Mouse (Mus musculus) layer of hippocampus, postnatal 25 days (tissue): ENCODE results near the gene Ttc39b. TPM values are rescaled to one million over a fixed set of nuclear protein-coding genes. Genes with fewer than 3 reads are reported as not detected.

Source experiments
- DNase-seq, 2 experiments: peaks; one replicate each; pipeline ENCODE4 v3.0.0; 2022; ENCODE audit warnings: mixed read lengths in 2 of 2, low spot score in 1 of 2; ENCODE audit errors: extremely low spot score in 1 of 2
- total RNA-seq, 2 experiments: library from RNA; stranded (reverse); gene quantifications; 2 replicates each; pipeline ENCODE4 v1.2.3; 2021

Ttc39b gene
- total RNA-seq, 2 experiments from 2014 or later, result 33.6 to 35.9 TPM

- no peak for DNase-seq
These were observed 117.6 kb downstream of the Ttc39b start for GRCm38 (mm10) chr4:83206416-83206802.

GRCm38 (mm10) chr4:83199391-83199790, 124.7 kb downstream of the Ttc39b start:
- DNase-seq, result no peak

- no peak for DNase-seq
These were observed 125.9 kb downstream of the Ttc39b start for GRCm38 (mm10) chr4:83198123-83198522.

- DNase-seq, result no peak
These were observed 134.3 kb downstream of the Ttc39b start for GRCm38 (mm10) chr4:83189736-83190135.

- DNase-seq, result no peak
These were observed 136.7 kb downstream of the Ttc39b start for GRCm38 (mm10) chr4:83187324-83187723.

GRCm38 (mm10) chr4:83186448-83186847, 137.6 kb downstream of the Ttc39b start:
- no peak for DNase-seq

GRCm38 (mm10) chr4:83183288-83183930, 140.6 kb downstream of the Ttc39b start:
- DNase-seq, result peak; percentile 48 to 69

GRCm38 (mm10) chr4:83182178-83183068, 141.6 kb downstream of the Ttc39b start:
- no peak for DNase-seq

- DNase-seq, result no peak
These were observed 146.6 kb downstream of the Ttc39b start for GRCm38 (mm10) chr4:83177471-83177870.

GRCm38 (mm10) chr4:83174946-83175345, 149.1 kb downstream of the Ttc39b start:
- DNase-seq, result peak in 1 of 2 experiments; percentile 21

- DNase-seq, result no peak
These were observed 151.8 kb downstream of the Ttc39b start for GRCm38 (mm10) chr4:83172278-83172677.

GRCm38 (mm10) chr4:83170741-83171140, 153.3 kb downstream of the Ttc39b start:
- no peak for DNase-seq

Other genes starting within 250 kb of the Ttc39b start
- gene Snapc3, start 93.5 kb upstream of the Ttc39b start, total RNA-seq, result 10 to 100 TPM; 33.1 to 41.7 TPM
- gene Psip1, start 162.2 kb upstream of the Ttc39b start, total RNA-seq, result 100 to 1,000 TPM; 194 to 208 TPM
- gene Ccdc171, start 201.3 kb upstream of the Ttc39b start, total RNA-seq, result 1 to 10 TPM; 3.0 TPM